8 mouse cellular contexts compared by ENCODE assay signal in the genomic region with DNA sequence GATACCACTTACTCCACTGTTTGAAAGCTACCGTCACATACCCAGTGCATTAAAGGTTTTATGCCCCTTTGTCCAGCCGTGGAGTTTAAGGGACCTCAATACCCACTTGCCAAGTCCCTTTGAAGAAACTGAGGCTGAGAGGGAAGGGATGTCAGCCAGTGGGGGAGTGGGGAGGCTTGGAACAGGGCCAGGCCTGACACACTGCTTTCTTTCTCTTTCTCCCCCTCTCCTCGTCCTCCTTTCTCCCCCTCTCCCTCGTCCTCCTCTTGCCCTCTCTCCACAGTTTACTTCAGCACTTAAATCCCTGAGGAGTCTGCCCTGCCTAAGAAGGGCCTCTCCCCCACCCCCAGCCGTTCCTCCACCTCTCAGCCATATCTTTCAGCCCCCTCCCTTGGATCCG. TPM values are rescaled to one million over a fixed set of nuclear protein-coding genes. Genes with fewer than 3 reads are reported as not detected.
DNase-seq lines count a peak whose midpoint lies in the region; ATAC-seq and TF ChIP-seq lines count a peak whose summit lies in the region.

No protein-coding gene starts in this region.

- TF ChIP-seq CTCF in lung, postnatal 0 days (IDR thresholded peaks at IDR 0.05): no peak

- H3K4me1 ChIP-seq in lung, postnatal 0 days (ENCODE audit: insufficient read depth, low read depth, low read length): peaks cover 10% of the 10 kb centered on the region
- peaks cover 22% of the 10 kb centered on the region for H3K4me1 ChIP-seq in limb, embryonic 14.5 days (ENCODE audit: control insufficient read depth, insufficient read depth, low read length)
- H3K4me1 ChIP-seq in stomach, embryonic 16.5 days (ENCODE audit: control insufficient read depth, insufficient read depth, low read length): peaks cover 34% of the 10 kb centered on the region

- 0 out of 2 replicates have a peak overlapping the region, but pooled peaks have one; percentile 100 for H3K9ac ChIP-seq in lung, postnatal 0 days (replicated peaks; ENCODE audit: low read depth)
- peak overlapping the region; percentile 99; the same call in 1 of the 2 replicates for H3K9ac ChIP-seq in limb, embryonic 14.5 days (ENCODE audit: low read depth, low read length, severe bottlenecking)
- peak overlapping the region; percentile 97; the same call in 1 of the 2 replicates for H3K9ac ChIP-seq in stomach, embryonic 16.5 days (ENCODE audit: low read length)

- H3K27me3 ChIP-seq in lung, postnatal 0 days (replicated peaks; ENCODE audit: insufficient read depth, low read length): no peaks in the 10 kb centered on the region
- H3K27me3 ChIP-seq in limb, embryonic 14.5 days (ENCODE audit: control insufficient read depth, insufficient read depth, low read length): no peaks in the 10 kb centered on the region
- no peaks in the 10 kb centered on the region for H3K27me3 ChIP-seq in stomach, embryonic 16.5 days (ENCODE audit: control insufficient read depth, insufficient read depth, low read length)

- H3K4me2 ChIP-seq in lung, postnatal 0 days (replicated peaks; ENCODE audit: low read depth, low read length): peak overlapping the region; percentile 91; the same call in 1 of the 2 replicates
- H3K4me2 ChIP-seq in limb, embryonic 14.5 days (replicated peaks; ENCODE audit: low read depth, low read length, severe bottlenecking): peak overlapping the region; percentile 90
- peak overlapping the region; percentile 87 for H3K4me2 ChIP-seq in stomach, embryonic 16.5 days (ENCODE audit: low read depth, low read length)

- 0 out of 2 replicates have a peak, but pooled peaks cover 4% of the 10 kb centered on the region for H3K36me3 ChIP-seq in lung, postnatal 0 days (ENCODE audit: insufficient read depth, low read length)
- H3K36me3 ChIP-seq in limb, embryonic 14.5 days (ENCODE audit: control insufficient read depth, insufficient read depth, low read length): peaks cover 35% of the 10 kb centered on the region
- peaks cover 4% of the 10 kb centered on the region; the same call in 1 of the 2 replicates for H3K36me3 ChIP-seq in stomach, embryonic 16.5 days (ENCODE audit: control insufficient read depth, insufficient read depth, low read length)

- H3K27ac ChIP-seq in lung, postnatal 0 days (ENCODE audit: low read length): peak overlapping the region; percentile 34; the same call in 1 of the 2 replicates
- no peak overlapping the region for H3K27ac ChIP-seq in limb, embryonic 14.5 days (replicated peaks; ENCODE audit: low read depth, low read length)
- H3K27ac ChIP-seq in stomach, embryonic 16.5 days (ENCODE audit: low read length): 0 out of 2 replicates have a peak overlapping the region, but pooled peaks have one; percentile 2

- no peak for TF ChIP-seq EP300 in lung, postnatal 0 days (IDR thresholded peaks at IDR 0.05)

- ATAC-seq in lung, postnatal 0 days: no peak
- ATAC-seq in limb, embryonic 14.5 days (ENCODE audit: low FRiP score, low read depth): no peak
- no peak for ATAC-seq in stomach, embryonic 16.5 days (ENCODE audit: insufficient read depth, low FRiP score)

- DNase-seq in cerebellum, adult 9-10 months: peak; percentile 54
- no peak for DNase-seq in cerebellum, postnatal 14 days
- no peak for DNase-seq in lung, postnatal 0 days (ENCODE audit: low spot score)
- DNase-seq in lung, adult 18-20 months: no peak
- no peak for DNase-seq in limb, embryonic 14.5 days (ENCODE audit: low spot score)
- DNase-seq in urinary bladder, postnatal 14 days (ENCODE audit: low spot score): no peak
- DNase-seq in retina, embryonic 14.5 days (ENCODE audit: low spot score): no peak

- H3K9me3 ChIP-seq in lung, postnatal 0 days (ENCODE audit: low read length): no peaks in the 10 kb centered on the region
- no peaks in the 10 kb centered on the region for H3K9me3 ChIP-seq in limb, embryonic 14.5 days (ENCODE audit: control insufficient read depth, low read length)
- no peaks in the 10 kb centered on the region for H3K9me3 ChIP-seq in stomach, embryonic 16.5 days (replicated peaks; ENCODE audit: control insufficient read depth, low read length)

- H3K4me3 ChIP-seq in lung, postnatal 0 days (ENCODE audit: low read depth, low read length): no peak overlapping the region
- H3K4me3 ChIP-seq in limb, embryonic 14.5 days (replicated peaks; ENCODE audit: low read length): peak overlapping the region; percentile 99
- H3K4me3 ChIP-seq in stomach, embryonic 16.5 days (replicated peaks; ENCODE audit: low read length): peak overlapping the region; percentile 73; the same call in 1 of the 2 replicates

- 37% methylated on average over 6 of the region's 6 CpGs for WGBS in lung, postnatal 0 days
- 67% methylated on average over 6 of the region's 6 CpGs for WGBS in limb, embryonic 14.5 days
- WGBS in stomach, embryonic 16.5 days: 53% methylated on average over 6 of the region's 6 CpGs

- TF ChIP-seq POLR2A in limb, embryonic 14.5 days (IDR thresholded peaks at IDR 0.05; ENCODE audit: borderline replicate concordance, extremely low read depth, insufficient read depth, insufficient read length): no peak

RNA-seq across cellular contexts. Expression of gene Vamp2, which starts 2.1 kb away (rescaled TPM):
- 45.0 and 50.6 TPM in 2 replicates for polyA plus RNA-seq in lung, postnatal 0 days (2015; fragmentation: Nextera tagmentation; extraction: Ambion mirVana)
- polyA plus RNA-seq in limb, embryonic 14.5 days (2012; rRNA removed): 199 and 224 TPM in 2 replicates
- polyA plus RNA-seq in limb, embryonic 14.5 days (2014; fragmentation: Nextera tagmentation; extraction: Ambion mirVana): 89.8 and 98.1 TPM in 2 replicates
- 79.9 and 88.5 TPM in 2 replicates for polyA plus RNA-seq in stomach, embryonic 16.5 days (2015; fragmentation: Nextera tagmentation; extraction: Ambion mirVana)

RNA-seq across cellular contexts. Expression of gene Per1, which starts 4.7 kb away (rescaled TPM):
- 16.6 and 30.0 TPM in 2 replicates for polyA plus RNA-seq in lung, postnatal 0 days (2015; fragmentation: Nextera tagmentation; extraction: Ambion mirVana)
- polyA plus RNA-seq in limb, embryonic 14.5 days (2012; rRNA removed): 19.3 and 25.4 TPM in 2 replicates
- polyA plus RNA-seq in limb, embryonic 14.5 days (2014; fragmentation: Nextera tagmentation; extraction: Ambion mirVana): 16.0 and 22.5 TPM in 2 replicates
- polyA plus RNA-seq in stomach, embryonic 16.5 days (2015; fragmentation: Nextera tagmentation; extraction: Ambion mirVana): 21.8 and 22.3 TPM in 2 replicates

RNA-seq across cellular contexts. Expression of gene Tmem107, which starts 19.8 kb away (rescaled TPM):
- 62.9 and 70.0 TPM in 2 replicates for polyA plus RNA-seq in lung, postnatal 0 days (2015; fragmentation: Nextera tagmentation; extraction: Ambion mirVana)
- 47.8 and 71.0 TPM in 2 replicates for polyA plus RNA-seq in limb, embryonic 14.5 days (2012; rRNA removed)
- 54.4 and 55.2 TPM in 2 replicates for polyA plus RNA-seq in limb, embryonic 14.5 days (2014; fragmentation: Nextera tagmentation; extraction: Ambion mirVana)
- 58.2 and 62.1 TPM in 2 replicates for polyA plus RNA-seq in stomach, embryonic 16.5 days (2015; fragmentation: Nextera tagmentation; extraction: Ambion mirVana)

RNA-seq across cellular contexts. Expression of gene Hes7, which starts 29.8 kb away (rescaled TPM):
- polyA plus RNA-seq in lung, postnatal 0 days (2015; fragmentation: Nextera tagmentation; extraction: Ambion mirVana): 0.38 and 0.49 TPM in 2 replicates
- 1.1 and 1.4 TPM in 2 replicates for polyA plus RNA-seq in limb, embryonic 14.5 days (2012; rRNA removed)
- 0.30 and 0.77 TPM in 2 replicates for polyA plus RNA-seq in limb, embryonic 14.5 days (2014; fragmentation: Nextera tagmentation; extraction: Ambion mirVana)
- polyA plus RNA-seq in stomach, embryonic 16.5 days (2015; fragmentation: Nextera tagmentation; extraction: Ambion mirVana): 0.40 and 0.69 TPM in 2 replicates

RNA-seq across cellular contexts. Expression of gene Borcs6, which starts 30.9 kb away (rescaled TPM):
- polyA plus RNA-seq in lung, postnatal 0 days (2015; fragmentation: Nextera tagmentation; extraction: Ambion mirVana): 20.1 and 21.9 TPM in 2 replicates
- 15.2 and 15.6 TPM in 2 replicates for polyA plus RNA-seq in limb, embryonic 14.5 days (2012; rRNA removed)
- polyA plus RNA-seq in limb, embryonic 14.5 days (2014; fragmentation: Nextera tagmentation; extraction: Ambion mirVana): 12.3 and 13.9 TPM in 2 replicates
- polyA plus RNA-seq in stomach, embryonic 16.5 days (2015; fragmentation: Nextera tagmentation; extraction: Ambion mirVana): 7.2 and 7.8 TPM in 2 replicates
